Mouse (Mus musculus) frontal cortex, adult 2 months (tissue): ENCODE data around the gene Tspan8. TPM values are rescaled to one million over a fixed set of nuclear protein-coding genes. Genes with fewer than 3 reads are reported as not detected.
"Not testable (repeated sequence)": the region's sequence is repeated elsewhere in the genome, so short reads cannot be mapped to it uniquely, and the experiment has no call there.

ENCODE experiments used
- DNase-seq, 2 experiments: peaks; one replicate each; pipeline ENCODE4 v3.0.0; 2022; ENCODE audit warnings: low spot score in 1 of 2; ENCODE audit errors: extremely low spot score in 1 of 2
- polyA plus RNA-seq: library from polyadenylated mRNA; depleted of rRNA; stranded (reverse); fragments of >200 nt; gene quantifications from 2 replicates; pipeline ENCODE4 v1.2.3, GENCODE M21; 2012; rRNA removed

The Tspan8 gene
- polyA plus RNA-seq, result 0.88 and 1.0 TPM in 2 replicates

GRCm38 (mm10) chr10:115816511-115816910, at the start of gene Tspan8:
Tspan8 (plus strand) TSS chr10:115816832.
- DNase-seq, result no peak

DNA sequence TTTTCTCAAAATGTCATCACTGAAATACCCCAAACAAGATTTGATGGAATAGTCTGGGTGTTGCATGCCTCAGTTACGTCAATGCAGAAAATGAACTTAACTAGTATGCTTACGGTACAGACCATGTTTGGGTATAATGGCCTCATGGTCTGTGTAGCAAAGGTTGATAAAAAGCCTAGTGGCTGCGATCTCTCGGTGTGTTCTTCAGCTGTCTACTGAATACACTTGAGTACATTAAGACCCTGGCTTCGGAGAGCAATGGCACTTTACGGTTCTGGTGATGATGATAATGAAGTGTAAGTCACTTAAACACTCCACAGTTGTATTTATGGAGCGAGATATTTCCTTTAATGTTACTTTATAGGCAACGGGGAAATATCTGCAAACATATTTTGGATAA, 46.6 kb upstream of the Tspan8 start:
- DNase-seq, result no peak

DNA sequence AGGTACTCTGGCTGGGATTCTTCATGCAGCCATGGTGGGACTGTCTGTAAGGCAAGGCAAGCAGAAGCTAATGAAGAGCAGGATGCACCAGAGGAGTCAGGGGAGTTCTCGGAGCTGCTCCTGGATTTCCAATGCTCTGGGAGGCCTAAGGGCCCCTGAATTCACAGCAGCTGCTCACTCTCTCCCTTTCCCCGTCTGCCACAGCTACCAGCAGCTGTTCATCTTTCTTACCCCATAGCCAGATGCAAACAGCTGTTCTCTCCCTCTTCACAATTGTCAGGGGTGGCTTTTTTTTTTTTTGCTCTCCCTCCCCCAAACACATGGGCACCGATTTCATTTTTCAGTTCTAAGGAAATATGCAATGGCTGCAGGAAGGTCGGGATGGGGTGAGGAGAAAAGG, 42.2 kb upstream of the Tspan8 start:
- no peak for DNase-seq

DNA sequence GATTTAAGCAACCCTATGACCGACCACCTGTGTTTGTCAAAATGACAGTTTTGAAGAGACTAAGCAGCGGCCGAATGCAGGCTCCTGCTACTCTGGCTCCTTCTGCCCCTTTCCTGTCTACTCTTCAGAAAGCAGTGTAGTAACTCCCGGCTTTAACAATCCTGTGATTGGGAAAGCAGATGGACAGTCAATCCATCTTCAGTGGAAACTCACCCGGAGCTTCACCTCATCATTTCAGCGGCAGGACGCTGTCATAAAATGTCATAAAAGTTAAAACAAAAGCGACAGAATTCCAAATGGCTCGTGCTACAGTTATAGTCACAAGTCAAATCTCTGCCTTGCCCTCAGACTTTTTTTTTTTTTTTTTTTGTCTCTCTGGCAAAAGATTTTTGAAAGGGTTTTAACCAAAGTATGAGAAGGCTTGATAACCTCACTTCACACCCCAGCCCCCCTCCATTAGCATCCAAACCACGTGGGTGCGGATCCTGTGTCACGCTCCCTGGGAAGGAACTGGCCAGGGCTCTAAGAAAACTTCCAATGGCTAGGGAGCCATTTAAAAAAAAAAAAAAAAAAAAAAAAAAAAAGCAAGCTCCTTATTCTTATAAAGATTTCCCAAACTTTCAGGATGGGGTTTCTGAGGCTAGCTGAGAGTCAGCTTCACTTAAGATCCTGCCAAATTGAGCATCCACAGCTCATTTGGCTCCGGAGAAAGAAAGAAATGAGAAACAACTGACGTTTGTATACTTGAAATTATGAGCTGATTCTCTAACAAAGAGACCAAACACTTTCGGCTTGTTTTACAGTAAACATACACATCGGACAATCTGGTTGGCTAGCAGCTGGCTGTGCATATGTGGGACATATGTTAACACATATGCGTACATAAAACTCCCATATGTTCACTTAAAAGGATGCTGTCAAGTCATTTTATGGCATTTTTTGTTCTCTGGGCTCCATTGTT, 40.4 kb upstream of the Tspan8 start:
- peak in 1 of 2 experiments; percentile 9 for DNase-seq

- DNase-seq, result no peak
Observed at GRCm38 (mm10) chr10:115777366-115777765, 39.3 kb upstream of the Tspan8 start.

GRCm38 (mm10) chr10:115778624-115779023, 38.0 kb upstream of the Tspan8 start:
- DNase-seq, result peak in 1 of 2 experiments; percentile 35

- DNase-seq, result no peak
Observed at GRCm38 (mm10) chr10:115780239-115781016, 36.2 kb upstream of the Tspan8 start.

GRCm38 (mm10) chr10:115783232-115783631, 33.4 kb upstream of the Tspan8 start:
- DNase-seq, result no peak

DNA sequence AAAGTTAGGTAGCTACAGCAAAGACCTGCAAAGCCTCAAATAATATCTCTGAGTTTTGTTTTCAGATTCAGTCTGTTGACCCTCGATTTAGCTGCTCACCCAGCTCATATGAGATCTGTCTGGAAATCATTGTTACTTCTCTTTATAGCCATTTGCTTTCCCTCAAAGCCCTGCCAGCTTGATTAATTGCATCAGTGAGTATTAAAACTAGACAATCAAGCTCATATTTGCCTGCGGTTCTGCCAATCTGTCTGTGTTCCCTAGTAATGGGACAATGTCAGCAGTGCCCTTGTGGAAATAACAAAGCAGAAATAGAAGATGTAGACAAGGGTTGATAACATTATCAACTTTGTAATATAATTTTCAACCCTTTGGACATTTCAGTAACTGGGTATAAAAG, 25.8 kb upstream of the Tspan8 start:
- no peak for DNase-seq

DNA sequence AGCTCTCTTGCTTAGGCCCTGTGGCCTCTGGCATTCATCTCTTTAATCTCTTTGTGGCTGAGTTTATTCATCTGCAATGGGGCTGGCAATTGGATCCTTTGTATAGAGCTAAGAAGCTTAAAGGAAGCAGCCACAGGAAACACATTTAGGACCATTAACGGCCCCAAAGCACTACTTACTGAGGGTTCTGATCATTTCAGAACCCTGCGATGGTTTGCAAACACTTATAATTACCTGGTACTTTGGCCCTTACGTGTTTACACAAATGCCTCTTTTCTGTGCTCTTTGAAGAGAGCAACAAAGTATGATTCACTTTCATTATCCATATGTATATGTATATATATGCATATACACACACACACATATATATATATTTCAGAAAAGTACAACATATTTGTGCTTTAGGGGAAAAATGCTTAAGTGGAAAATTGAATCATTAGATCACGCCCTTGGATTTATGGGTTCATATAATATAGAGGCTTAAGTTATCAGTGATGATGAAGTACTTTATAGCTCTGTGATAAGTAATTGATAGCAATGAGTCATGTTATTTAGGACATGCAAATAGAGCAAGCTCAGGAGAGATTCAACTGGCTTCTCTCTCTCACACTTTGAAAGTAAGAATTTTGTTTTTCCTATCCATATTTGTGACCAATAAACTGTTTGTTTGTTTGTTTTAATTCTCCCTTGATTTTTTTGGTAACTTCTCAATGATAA, 20.4 kb upstream of the Tspan8 start:
- no peak for DNase-seq

DNA sequence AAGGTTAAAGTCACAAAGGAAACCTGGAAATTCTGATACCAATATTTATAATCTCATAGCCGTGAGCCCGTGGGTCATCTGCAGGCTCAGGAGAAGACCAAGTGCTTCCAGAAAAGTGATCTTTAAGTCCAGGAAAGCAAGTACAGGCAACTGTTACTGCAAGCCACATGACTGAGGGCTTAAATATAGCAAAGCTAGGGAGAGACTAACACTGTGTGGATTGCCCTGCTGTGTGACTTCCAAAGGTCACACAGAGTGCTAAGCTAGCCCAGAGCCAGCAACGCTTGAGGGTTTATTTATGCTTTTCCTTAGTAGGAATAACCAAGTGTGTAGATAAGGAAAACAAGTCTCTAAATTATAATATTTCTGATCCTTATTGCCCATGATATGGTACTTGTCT, 15.2 kb upstream of the Tspan8 start:
- DNase-seq, result no peak

DNA sequence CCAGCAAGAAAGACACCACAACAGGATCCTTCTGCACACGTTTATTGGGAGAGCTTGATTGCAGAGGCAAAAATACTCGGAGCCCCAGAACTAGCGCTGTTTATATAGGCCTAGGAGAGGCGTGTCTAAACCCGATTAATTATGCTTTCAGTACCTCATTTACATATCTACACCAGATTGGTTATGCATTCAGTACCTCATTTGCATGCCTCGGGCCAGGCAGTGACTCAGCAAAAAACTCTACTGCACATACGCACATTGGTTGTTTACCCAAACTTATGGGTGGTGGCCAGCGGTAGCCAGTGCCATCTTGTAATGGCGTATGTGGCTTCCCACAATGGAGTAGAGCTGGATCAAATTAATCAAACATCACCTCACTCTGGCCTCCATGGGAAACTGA, 13.6 kb upstream of the Tspan8 start:
- DNase-seq, result not testable (repeated sequence)

GRCm38 (mm10) chr10:115803765-115804164, 12.9 kb upstream of the Tspan8 start:
- DNase-seq, result no peak

- DNase-seq, result no peak
Observed at GRCm38 (mm10) chr10:115805987-115806386, 10.6 kb upstream of the Tspan8 start.

GRCm38 (mm10) chr10:115809169-115809568, 7.5 kb upstream of the Tspan8 start:
- no peak for DNase-seq

DNA sequence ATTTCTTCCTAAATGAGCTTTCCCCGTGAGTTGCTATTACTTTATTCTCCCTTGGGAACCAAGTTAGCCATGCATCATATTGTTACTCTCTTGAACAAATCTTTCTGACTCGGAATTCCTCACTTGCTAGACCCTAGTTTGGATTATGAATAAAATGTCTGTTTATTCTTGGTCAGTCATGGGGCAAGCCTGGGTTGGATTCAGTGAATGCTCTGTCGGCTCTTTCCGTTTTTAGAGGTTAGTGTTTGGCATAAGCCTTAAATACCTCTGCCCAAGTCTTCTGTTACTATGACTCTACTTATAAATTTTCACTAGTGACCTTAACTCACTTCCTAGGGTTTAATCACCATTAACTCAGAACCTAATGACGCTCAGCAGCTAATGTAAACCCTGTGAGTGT, 5.1 kb upstream of the Tspan8 start:
- DNase-seq, result no peak

DNA sequence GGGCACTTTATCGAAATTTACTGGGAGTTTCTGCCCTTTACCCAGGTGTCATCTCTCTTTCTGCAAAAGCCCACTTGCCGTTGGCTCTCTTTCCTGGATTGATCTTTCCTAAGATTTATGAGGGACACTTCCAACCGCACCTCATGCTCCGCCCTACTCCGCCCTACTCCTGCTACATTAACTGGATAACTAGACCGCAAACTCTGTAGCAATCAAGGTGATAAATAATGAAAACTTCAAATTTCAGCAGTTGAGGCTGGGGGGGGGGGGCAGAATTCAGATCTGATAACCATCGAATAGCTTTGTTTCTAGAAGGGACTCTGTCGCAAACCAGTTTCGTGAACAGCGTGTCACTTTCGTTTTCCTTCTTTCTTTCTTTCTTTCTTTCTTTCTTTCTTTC, 1.8 kb upstream of the Tspan8 start:
- DNase-seq, result no peak

GRCm38 (mm10) chr10:115817056-115817724, 558 bp downstream of the Tspan8 start:
- DNase-seq, result no peak

GRCm38 (mm10) chr10:115825289-115825688, 8.7 kb downstream of the Tspan8 start:
- DNase-seq, result peak in 1 of 2 experiments; percentile 24

DNA sequence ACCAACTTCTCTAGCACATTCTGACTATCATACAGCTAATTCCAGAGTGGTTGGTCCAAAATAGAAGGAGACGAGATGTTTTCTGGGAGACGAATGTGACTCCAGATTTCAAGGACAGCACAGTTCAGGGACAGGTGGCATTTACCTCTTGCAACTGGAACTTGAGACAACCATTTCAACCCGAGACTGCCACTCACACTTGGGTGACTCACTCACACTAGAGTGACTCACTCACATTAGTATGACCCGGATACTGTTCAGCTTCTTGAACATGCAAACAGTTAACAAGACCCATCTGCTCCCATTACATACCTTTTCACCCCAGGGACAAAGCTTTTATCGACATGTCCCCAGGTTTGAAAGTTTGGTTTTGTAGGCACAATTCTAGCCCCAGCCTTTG, 12.2 kb downstream of the Tspan8 start:
- peak in 1 of 2 experiments; percentile 17 for DNase-seq
